Comparison of ENCODE assay signal across 10 mouse cellular contexts in the genomic region with DNA sequence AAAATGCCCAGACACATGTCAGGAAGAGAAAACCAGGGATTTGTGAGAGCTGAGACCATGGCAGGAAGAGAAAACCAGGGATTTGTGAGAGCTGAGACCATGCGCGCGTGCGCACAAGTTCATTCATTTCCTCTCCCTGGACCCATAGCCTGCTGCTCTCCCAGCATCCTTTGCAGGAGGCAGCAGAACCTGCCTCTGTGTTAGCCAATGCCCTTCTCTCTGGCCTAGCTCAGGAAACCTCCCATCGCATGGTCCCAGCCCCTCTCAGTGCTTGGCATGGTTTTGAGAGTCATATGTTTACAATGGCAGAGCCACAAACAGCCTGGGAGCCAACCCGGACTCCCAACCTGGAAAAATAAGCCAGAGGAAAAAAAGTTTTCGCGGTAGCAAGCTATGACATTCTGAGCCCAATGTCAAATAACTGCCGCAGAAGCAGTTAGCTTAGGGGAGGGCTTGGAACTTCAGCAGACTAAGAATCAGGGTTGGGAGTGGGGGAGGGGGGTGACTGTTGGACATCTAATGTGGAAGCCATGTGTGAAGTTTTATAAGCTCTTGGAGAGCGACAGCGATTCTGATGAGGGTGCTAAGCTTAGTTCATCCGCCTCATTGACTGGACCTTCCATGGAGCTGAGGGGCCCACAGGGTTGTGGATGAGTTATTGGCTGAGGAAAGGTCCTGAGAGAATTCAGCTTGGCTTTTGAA. TPM values are rescaled to one million over a fixed set of nuclear protein-coding genes. Genes with fewer than 3 reads are reported as not detected.
DNase-seq lines count a peak whose midpoint lies in the region; ATAC-seq and TF ChIP-seq lines count a peak whose summit lies in the region.
"Had no signal": no experiment of that assay in that cellular context is flagged by ENCODE, and none has a peak within 500 bp of the region (broad histone marks: within the 10 kb centered on the region; RNA-seq: fewer than 3 reads in every experiment).

No protein-coding gene starts in this region.

- ATAC-seq in stomach, embryonic 16.5 days (ENCODE audit: insufficient read depth, low FRiP score) = peak; percentile 23; the same call in 1 of the 2 replicates
- no peak for ATAC-seq in midbrain, embryonic 15.5 days (replicated peaks)

- H3K9me3 ChIP-seq in limb, embryonic 10.5 days (replicated peaks) = no peaks in the 10 kb centered on the region
- no peaks in the 10 kb centered on the region for H3K9me3 ChIP-seq in stomach, embryonic 16.5 days (replicated peaks; ENCODE audit: control insufficient read depth, low read length)
- H3K9me3 ChIP-seq in midbrain, embryonic 15.5 days = no peaks in the 10 kb centered on the region

- no peak for DNase-seq in heart, adult 2 months
- no peak for DNase-seq in heart, adult 18-20 months
- DNase-seq in testis, postnatal 14 days (ENCODE audit: low spot score) = no peak
- peak; percentile 54 for DNase-seq in limb, embryonic 10.5 days (ENCODE audit: low spot score)
- DNase-seq in cerebellum, adult 9-10 months = no peak
- DNase-seq: cerebellum, adult 9-11 months; kidney, postnatal 36 days had no signal

- WGBS in heart, adult 2 months = 60% methylated on average over 12 of the region's 12 CpGs
- 70% methylated on average over 12 of the region's 12 CpGs for WGBS in limb, embryonic 10.5 days
- 57% methylated on average over 12 of the region's 12 CpGs for WGBS in stomach, embryonic 16.5 days
- WGBS in midbrain, embryonic 15.5 days = 85% methylated on average over 12 of the region's 12 CpGs

- H3K79me2 ChIP-seq in heart, adult 2 months (replicated peaks; ENCODE audit: control insufficient read depth, insufficient read depth, low read length) = no peaks in the 10 kb centered on the region

- peak overlapping the region; percentile 36 for H3K27ac ChIP-seq in heart, adult 2 months
- H3K27ac ChIP-seq in testis, adult 2 months (ENCODE audit: control insufficient read depth, insufficient read depth, low read depth, low read length) = peak overlapping the region; percentile 97
- peak overlapping the region; percentile 85 for H3K27ac ChIP-seq in limb, embryonic 10.5 days
- peak overlapping the region; percentile 82 for H3K27ac ChIP-seq in stomach, embryonic 16.5 days (ENCODE audit: low read length)
- no peak overlapping the region for H3K27ac ChIP-seq in midbrain, embryonic 15.5 days

- no peaks in the 10 kb centered on the region for H3K27me3 ChIP-seq in heart, adult 2 months (ENCODE audit: control insufficient read depth, insufficient read depth, low read length)
- H3K27me3 ChIP-seq in testis, adult 2 months (ENCODE audit: control insufficient read depth, insufficient read depth, low read length) = no peaks in the 10 kb centered on the region
- H3K27me3 ChIP-seq in limb, embryonic 10.5 days (ENCODE audit: low read depth, poor library complexity, severe bottlenecking) = no peaks in the 10 kb centered on the region
- H3K27me3 ChIP-seq in stomach, embryonic 16.5 days (ENCODE audit: control insufficient read depth, insufficient read depth, low read length) = no peaks in the 10 kb centered on the region
- no peaks in the 10 kb centered on the region for H3K27me3 ChIP-seq in midbrain, embryonic 15.5 days (replicated peaks)

- TF ChIP-seq EP300 in heart, adult 2 months (IDR thresholded peaks at IDR 0.05; ENCODE audit: insufficient read depth, low read depth, low read length) = no peak

- H3K4me3 ChIP-seq in heart, adult 2 months = no peak overlapping the region
- H3K4me3 ChIP-seq in testis, adult 2 months (ENCODE audit: control insufficient read depth, low read depth, low read length) = peak overlapping the region; percentile 67
- peak overlapping the region; percentile 26; the same call in 1 of the 2 replicates for H3K4me3 ChIP-seq in limb, embryonic 10.5 days
- H3K4me3 ChIP-seq in stomach, embryonic 16.5 days (replicated peaks; ENCODE audit: low read length) = no peak overlapping the region
- H3K4me3 ChIP-seq in midbrain, embryonic 15.5 days = no peak overlapping the region

- TF ChIP-seq CTCF in heart, adult 2 months (IDR thresholded peaks at IDR 0.05) = no peak
- TF ChIP-seq CTCF in testis, adult 2 months (IDR thresholded peaks at IDR 0.05; ENCODE audit: control insufficient read depth, insufficient read depth, insufficient replicate concordance, low read depth, low read length) = no peak

- peaks cover 22% of the 10 kb centered on the region for H3K4me1 ChIP-seq in heart, adult 2 months (ENCODE audit: control insufficient read depth, insufficient read depth, low read length)
- peaks cover 23% of the 10 kb centered on the region for H3K4me1 ChIP-seq in testis, adult 2 months (ENCODE audit: control insufficient read depth, insufficient read depth, low read length)
- peaks cover 60% of the 10 kb centered on the region for H3K4me1 ChIP-seq in limb, embryonic 10.5 days
- H3K4me1 ChIP-seq in stomach, embryonic 16.5 days (ENCODE audit: control insufficient read depth, insufficient read depth, low read length) = peaks cover 39% of the 10 kb centered on the region
- no peaks in the 10 kb centered on the region; the same call in 1 of the 2 replicates for H3K4me1 ChIP-seq in midbrain, embryonic 15.5 days

- TF ChIP-seq POLR2A in heart, adult 2 months (IDR thresholded peaks at IDR 0.05; ENCODE audit: insufficient read depth, low read depth, low read length) = no peak
- peak; percentile 85; the same call in 1 of the 2 replicates for TF ChIP-seq POLR2A in testis, adult 2 months (IDR thresholded peaks at IDR 0.05; ENCODE audit: control insufficient read depth, low read depth, low read length)

- intact Hi-C loops in heart, adult 2 months (cut with DNase I) = no loop called here

- no peak overlapping the region for H3K4me2 ChIP-seq in stomach, embryonic 16.5 days (ENCODE audit: low read depth, low read length)
- H3K4me2 ChIP-seq in midbrain, embryonic 15.5 days = no peak overlapping the region

- H3K9ac ChIP-seq in heart, adult 2 months (ENCODE audit: low read depth, low read length) = no peak overlapping the region
- no peak overlapping the region for H3K9ac ChIP-seq in stomach, embryonic 16.5 days (ENCODE audit: low read length)
- H3K9ac ChIP-seq in midbrain, embryonic 15.5 days = no peak overlapping the region

- no peaks in the 10 kb centered on the region for H3K36me3 ChIP-seq in heart, adult 2 months (ENCODE audit: control insufficient read depth, insufficient read depth, low read length)
- no peaks in the 10 kb centered on the region for H3K36me3 ChIP-seq in testis, adult 2 months (ENCODE audit: control insufficient read depth, insufficient read depth, low read length)
- H3K36me3 ChIP-seq in limb, embryonic 10.5 days = no peaks in the 10 kb centered on the region
- H3K36me3 ChIP-seq in stomach, embryonic 16.5 days (ENCODE audit: control insufficient read depth, insufficient read depth, low read length) = no peaks in the 10 kb centered on the region
- no peaks in the 10 kb centered on the region for H3K36me3 ChIP-seq in midbrain, embryonic 15.5 days (replicated peaks)

RNA-seq across cellular contexts. Expression of a gene that starts 40.1 kb away (rescaled TPM):
- total RNA-seq in heart, adult 2 months (2021) = 10 to 100 TPM; 15.4 to 15.5 TPM
- 8.6 and 16.0 TPM in 2 replicates for polyA plus RNA-seq in heart, adult 2 months (2012; rRNA removed)
- total RNA-seq in heart, adult 18-20 months (2021) = 10 to 100 TPM; 13.6 to 17.0 TPM
- polyA plus RNA-seq in testis, adult 2 months (2012; rRNA removed) = 0.68 and 1.4 TPM in 2 replicates
- polyA plus RNA-seq in limb, embryonic 10.5 days (2016; fragmentation: Nextera tagmentation; extraction: Ambion mirVana) = 6.5 and 6.6 TPM in 2 replicates
- polyA plus RNA-seq in stomach, embryonic 16.5 days (2015; fragmentation: Nextera tagmentation; extraction: Ambion mirVana) = 28.1 and 28.9 TPM in 2 replicates
- polyA plus RNA-seq in midbrain, embryonic 15.5 days (2015; fragmentation: Nextera tagmentation; extraction: Ambion mirVana) = 6.3 and 6.6 TPM in 2 replicates

RNA-seq across cellular contexts. Expression of a gene that starts 54.9 kb away (rescaled TPM):
- total RNA-seq in heart, adult 2 months (2021) = 10 to 100 TPM; 45.6 to 47.9 TPM
- polyA plus RNA-seq in heart, adult 2 months (2012; rRNA removed) = 34.5 and 37.5 TPM in 2 replicates
- total RNA-seq in heart, adult 18-20 months (2021) = 10 to 100 TPM; 42.4 to 44.1 TPM
- polyA plus RNA-seq in testis, adult 2 months (2012; rRNA removed) = 28.5 and 30.9 TPM in 2 replicates
- 44.0 and 49.7 TPM in 2 replicates for polyA plus RNA-seq in limb, embryonic 10.5 days (2016; fragmentation: Nextera tagmentation; extraction: Ambion mirVana)
- polyA plus RNA-seq in stomach, embryonic 16.5 days (2015; fragmentation: Nextera tagmentation; extraction: Ambion mirVana) = 29.2 and 31.2 TPM in 2 replicates
- 75.5 and 79.7 TPM in 2 replicates for polyA plus RNA-seq in midbrain, embryonic 15.5 days (2015; fragmentation: Nextera tagmentation; extraction: Ambion mirVana)

Comparison
In these comparisons a context has a peak if more than half of its experiments do, and no peak if none do; other contexts are left out.
1. H3K4me3 ChIP-seq: peak in testis, adult 2 months (single experiment) and limb, embryonic 10.5 days (single experiment); none in heart, adult 2 months (single experiment), stomach, embryonic 16.5 days (single experiment) and midbrain, embryonic 15.5 days (single experiment).